In genomic region chr6:24456097-24456496, GRCm38 (mm10) we compare ENCODE assay signal across 8 mouse cellular contexts. TPM values are rescaled to one million over a fixed set of nuclear protein-coding genes. Genes with fewer than 3 reads are reported as not detected.
A peak's percentile ranks its signal among the peaks of the same experiment; 100 is the strongest.
DNase-seq lines count a peak whose midpoint lies in the region; ATAC-seq and TF ChIP-seq lines count a peak whose summit lies in the region.

No protein-coding gene starts in this region.

- ATAC-seq in kidney, embryonic 16.5 days (ENCODE audit: low FRiP score, low TSS enrichment), result no peak
- ATAC-seq in hematopoietic stem cell, adult 5-6 weeks (replicated peaks in 1 of 2; ENCODE audit: insufficient read depth in 1 of 2, low FRiP score in 2 of 2, low TSS enrichment in 1 of 2, low read depth in 1 of 2, poor library complexity in 2 of 2, severe bottlenecking in 2 of 2), result peak; percentile 71 to 76; a peak in 3 of 4 replicates

- no peak for TF ChIP-seq POLR2A in kidney, adult 2 months (IDR thresholded peaks at IDR 0.05; ENCODE audit: low read depth, low read length)

- peak; percentile 76 for DNase-seq in kidney, adult 2 months
- DNase-seq in adrenal gland, adult 2 months, result peak; percentile 69
- peak; percentile 49 for DNase-seq in embryo, embryonic 10.5 days (ENCODE audit: low spot score)
- peak; percentile 58 to 75 for DNase-seq in left cerebral cortex, adult 8-10 months (ENCODE audit: low spot score in 2 of 2)
- DNase-seq in ovary, postnatal 36 days (ENCODE audit: low spot score), result peak; percentile 52
- no peak for DNase-seq in T-cell, adult 2 months (ENCODE audit: low spot score)

- TF ChIP-seq CTCF in kidney, adult 2 months (conservative IDR thresholded peaks at IDR 0.05; ENCODE audit: insufficient read depth, insufficient read length, low read depth, low read length), result peak; percentile 83

- H3K4me2 ChIP-seq in kidney, embryonic 16.5 days (replicated peaks; ENCODE audit: low read depth, low read length), result no peak overlapping the region

- H3K36me3 ChIP-seq in kidney, adult 2 months (ENCODE audit: control insufficient read depth, insufficient read depth, low read length), result no peaks in the 10 kb centered on the region
- no peaks in the 10 kb centered on the region for H3K36me3 ChIP-seq in kidney, embryonic 16.5 days (ENCODE audit: insufficient read depth, low read length)

- no peak overlapping the region for H3K9ac ChIP-seq in kidney, embryonic 16.5 days (replicated peaks; ENCODE audit: low read length)

- WGBS in kidney, adult 2 months, result 32% methylated on average over 7 of the region's 7 CpGs
- 42% methylated on average over 7 of the region's 7 CpGs for WGBS in kidney, embryonic 16.5 days

- no peak overlapping the region for H3K4me3 ChIP-seq in kidney, adult 2 months (ENCODE audit: insufficient read depth, low read depth, low read length)
- no peak overlapping the region for H3K4me3 ChIP-seq in kidney, embryonic 16.5 days (ENCODE audit: low read length)

- H3K27me3 ChIP-seq in kidney, adult 2 months (replicated peaks; ENCODE audit: control insufficient read depth, insufficient read depth, low read length), result no peaks in the 10 kb centered on the region
- H3K27me3 ChIP-seq in kidney, embryonic 16.5 days (ENCODE audit: insufficient read depth, low read length), result peaks cover 3% of the 10 kb centered on the region; the same call in 1 of the 2 replicates

- no peaks in the 10 kb centered on the region for H3K4me1 ChIP-seq in kidney, adult 2 months (ENCODE audit: control insufficient read depth, insufficient read depth, low read length)
- H3K4me1 ChIP-seq in kidney, embryonic 16.5 days (ENCODE audit: insufficient read depth, low read length), result peaks cover 3% of the 10 kb centered on the region; the same call in 1 of the 2 replicates

- H3K9me3 ChIP-seq in kidney, embryonic 16.5 days (ENCODE audit: low read length), result no peaks in the 10 kb centered on the region; the same call in 1 of the 2 replicates

- H3K27ac ChIP-seq in kidney, adult 2 months (ENCODE audit: insufficient read depth, low read depth, low read length), result no peak overlapping the region
- no peak overlapping the region for H3K27ac ChIP-seq in kidney, embryonic 16.5 days (ENCODE audit: low read length)

RNA-seq across cellular contexts. Expression of gene Iqub, which starts 58.8 kb away (rescaled TPM):
- 0.03 TPM in 1 of 2 replicates, not detected in the other for polyA plus RNA-seq in kidney, adult 2 months (2012; rRNA removed)
- polyA plus RNA-seq in kidney, embryonic 16.5 days (2015; fragmentation: Nextera tagmentation; extraction: Ambion mirVana), result 0.05 and 0.12 TPM in 2 replicates
- under 1 TPM; 0.09 to 0.14 TPM for total RNA-seq in adrenal gland, adult 2 months (2021)
- 0.04 TPM in 1 of 2 replicates, not detected in the other for polyA plus RNA-seq in adrenal gland, adult 2 months (2012; rRNA removed)
- total RNA-seq in hematopoietic stem cell, adult 5-6 weeks (2017), result not detected in 2 replicates
- total RNA-seq in left cerebral cortex, adult 8-10 months (2022), result 1 to 10 TPM; 2.5 to 3.0 (median 2.8) TPM
